Mouse (Mus musculus): ENCODE results near the gene Eps15l1.

The Eps15l1 gene

GRCm38 (mm10) chr8:72296561-72296960 is 124.7 kb downstream of the Eps15l1 start:
- DNase-seq (ENCODE audit: extremely low read depth, low read depth, low spot score): no peak

- no peak for DNase-seq (ENCODE audit: extremely low read depth, low read depth, low spot score)
These were observed 125.6 kb downstream of the Eps15l1 start for GRCm38 (mm10) chr8:72295679-72296078.

- DNase-seq (ENCODE audit: extremely low read depth, low read depth, low spot score): no peak
These were observed 126.1 kb downstream of the Eps15l1 start for GRCm38 (mm10) chr8:72295125-72295524.

- DNase-seq (ENCODE audit: extremely low read depth, low read depth, low spot score): no peak
These were observed 128.0 kb downstream of the Eps15l1 start for GRCm38 (mm10) chr8:72293309-72293708.

- no peak for DNase-seq (ENCODE audit: extremely low read depth, low read depth, low spot score)
These were observed 130.2 kb downstream of the Eps15l1 start for GRCm38 (mm10) chr8:72291104-72291503.

All from fat pad, adult 2 months (tissue).